Mouse (Mus musculus): ENCODE results near the gene Adgrl3.

DNA sequence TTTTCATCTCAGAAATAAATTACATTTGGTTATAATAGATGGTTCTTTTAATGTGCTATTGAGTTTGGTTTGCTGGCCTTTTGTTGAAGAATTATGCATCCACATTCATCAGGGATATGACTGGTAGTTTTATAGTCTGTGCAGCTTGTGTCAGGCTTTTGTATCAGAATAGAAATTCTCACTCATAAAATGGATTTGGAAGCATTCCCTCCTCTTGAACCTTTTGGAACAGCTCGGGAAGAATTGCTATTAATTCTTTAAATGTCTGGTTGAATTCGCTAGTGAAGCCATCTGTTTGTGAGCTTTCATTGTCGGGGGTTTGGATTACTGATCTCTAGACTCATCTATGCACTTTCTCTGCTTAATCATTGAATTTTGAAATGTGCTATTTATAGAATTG lies 666.3 kb downstream of the Adgrl3 start:
- no peak for TF ChIP-seq POLR2A (IDR thresholded peaks at IDR 0.05; ENCODE audit: low read depth, low read length)
- TF ChIP-seq CTCF (conservative IDR thresholded peaks at IDR 0.05; ENCODE audit: insufficient read depth, insufficient read length, low read depth, low read length), result no peak
